Mouse (Mus musculus): Measurements from ENCODE around the gene Mgat4e.

The Mgat4e gene

DNA sequence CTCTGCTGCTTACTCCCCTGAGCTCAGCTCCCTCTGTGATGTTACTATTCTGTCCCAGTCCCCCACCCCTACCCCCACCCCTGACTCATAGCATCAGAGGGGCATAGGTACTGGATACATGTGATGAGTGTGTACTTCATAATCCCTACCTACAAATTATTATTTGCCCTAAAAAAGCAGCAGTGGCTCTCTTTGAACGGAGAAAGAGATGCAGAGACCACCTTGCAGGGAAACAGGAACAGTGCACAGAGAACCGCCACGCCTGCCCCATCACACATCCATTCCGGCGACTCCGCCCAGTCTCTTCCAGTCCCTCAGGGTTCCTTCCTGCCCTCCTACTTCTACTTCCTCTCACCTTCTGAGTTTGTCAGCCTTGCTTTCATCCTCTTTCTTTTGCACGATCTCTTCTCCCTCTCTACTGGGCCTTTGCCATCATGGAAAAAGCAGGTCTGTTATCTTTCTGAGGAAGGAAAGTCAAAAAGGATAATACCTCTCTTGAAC, at the start of gene Mgat4e:
TSS of gene Mgat4e (minus strand) at position 51 of the 501 bp plus-strand sequence.
- DNase-seq (ENCODE audit: low spot score in 2 of 2) = no peak

- DNase-seq (ENCODE audit: low spot score in 2 of 2) = no peak
Measured at GRCm38 (mm10) chr1:134597339-134598054, 48.0 kb upstream of the Mgat4e start.

DNA sequence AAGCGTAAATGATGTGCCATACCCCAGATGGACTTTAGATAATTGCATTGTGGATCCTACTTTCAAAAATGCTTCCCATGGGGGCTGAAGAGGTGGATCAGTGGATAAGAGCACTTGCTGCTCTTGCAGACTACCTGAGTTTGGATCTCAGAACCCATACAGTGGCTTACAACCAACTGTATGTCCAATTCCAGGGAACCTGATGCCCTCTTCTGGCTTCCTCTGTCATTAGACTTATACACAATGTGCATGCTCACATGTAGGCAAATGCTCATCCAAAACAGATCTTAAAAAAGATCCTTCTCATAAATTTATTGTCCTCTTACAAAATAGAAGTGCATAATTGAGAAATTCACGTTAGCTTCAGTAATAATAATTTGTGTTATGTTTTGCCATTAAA, 42.3 kb upstream of the Mgat4e start:
- DNase-seq (ENCODE audit: low spot score in 2 of 2) = no peak

GRCm38 (mm10) chr1:134589676-134590075, 40.2 kb upstream of the Mgat4e start:
- no peak for DNase-seq (ENCODE audit: low spot score in 2 of 2)

DNA sequence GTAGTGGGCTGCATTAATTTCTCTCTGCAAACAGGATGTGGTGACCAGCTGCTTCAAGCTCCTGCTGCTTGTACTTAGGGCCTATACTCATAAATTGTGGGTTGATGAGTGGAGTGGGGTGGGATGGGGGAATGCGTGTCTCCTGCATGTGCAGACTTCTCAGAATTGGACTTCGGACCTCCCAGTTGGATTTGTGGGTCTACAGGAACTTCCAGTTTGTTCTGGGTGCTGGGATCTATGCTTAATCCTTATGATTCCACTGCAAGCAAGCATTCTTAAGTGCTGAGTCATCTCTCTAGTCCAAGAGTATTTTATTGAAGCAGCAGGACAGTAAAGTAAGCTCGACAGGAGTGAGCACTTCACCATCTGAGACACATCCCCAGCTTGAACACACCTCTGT, 34.1 kb upstream of the Mgat4e start:
- no peak for DNase-seq (ENCODE audit: low spot score in 2 of 2)

GRCm38 (mm10) chr1:134580796-134581195, 31.3 kb upstream of the Mgat4e start:
- no peak for DNase-seq (ENCODE audit: low spot score in 2 of 2)

GRCm38 (mm10) chr1:134577384-134578120, 28.1 kb upstream of the Mgat4e start:
- DNase-seq (ENCODE audit: low spot score in 2 of 2) = no peak

GRCm38 (mm10) chr1:134573932-134574315, 24.4 kb upstream of the Mgat4e start:
- DNase-seq (ENCODE audit: low spot score in 2 of 2) = no peak

DNA sequence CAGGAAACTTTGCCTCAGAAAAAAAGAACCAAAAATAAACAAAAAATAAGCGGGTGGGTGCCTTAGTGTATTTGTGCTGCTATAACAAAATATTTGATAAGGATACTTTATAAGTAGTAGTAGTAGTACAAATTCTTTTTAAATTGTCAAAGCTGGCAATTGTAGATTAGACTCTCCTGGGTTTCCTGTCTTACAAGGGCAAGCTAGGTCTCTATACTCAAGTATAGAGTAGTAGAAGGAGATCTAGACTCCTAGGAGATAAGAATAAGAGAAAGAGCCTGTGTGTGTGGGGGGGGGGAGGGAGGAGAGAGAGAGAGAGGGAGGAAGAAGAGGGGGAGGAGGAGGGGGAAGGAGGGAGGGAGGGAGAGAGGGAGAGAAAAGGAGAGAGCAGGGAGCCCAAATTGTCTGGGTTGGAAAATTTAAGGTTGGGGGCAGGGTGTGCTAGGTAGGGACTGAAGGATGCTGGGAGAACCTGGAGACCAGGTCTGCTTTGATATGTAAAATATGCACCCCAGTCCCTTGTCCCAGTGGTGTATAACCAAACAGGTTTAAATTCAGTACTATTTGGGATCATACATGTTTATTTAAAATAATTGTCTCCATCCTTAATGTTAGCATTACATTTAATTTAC, 23.9 kb upstream of the Mgat4e start:
- DNase-seq (ENCODE audit: low spot score in 2 of 2) = no peak

- DNase-seq (ENCODE audit: low spot score in 2 of 2) = no peak
Measured at GRCm38 (mm10) chr1:134570631-134571030, 21.1 kb upstream of the Mgat4e start.

- DNase-seq (ENCODE audit: low spot score in 2 of 2) = no peak
Measured at GRCm38 (mm10) chr1:134570171-134570570, 20.7 kb upstream of the Mgat4e start.

DNA sequence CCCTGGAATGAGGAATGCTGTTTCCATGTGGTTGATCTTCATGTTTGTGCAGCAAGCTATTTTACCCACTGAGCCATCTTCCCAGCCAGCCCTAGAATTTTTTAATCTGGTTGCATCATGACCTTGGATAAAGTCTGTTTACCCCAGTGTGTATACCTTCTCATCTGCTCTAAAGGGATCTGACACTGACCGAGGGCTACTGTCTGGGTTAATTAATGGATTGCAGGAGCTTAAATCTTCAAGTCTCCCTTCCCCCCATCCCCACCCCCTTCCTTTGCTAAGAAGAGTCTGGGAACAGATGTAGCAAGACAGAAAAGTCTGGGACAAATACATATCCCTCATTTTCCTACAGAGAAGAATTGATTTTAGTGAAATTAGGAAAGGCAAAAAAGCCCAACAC, 18.0 kb upstream of the Mgat4e start:
- DNase-seq (ENCODE audit: low spot score in 2 of 2) = no peak

GRCm38 (mm10) chr1:134563726-134564125, 14.2 kb upstream of the Mgat4e start:
- DNase-seq (ENCODE audit: low spot score in 2 of 2) = no peak

DNA sequence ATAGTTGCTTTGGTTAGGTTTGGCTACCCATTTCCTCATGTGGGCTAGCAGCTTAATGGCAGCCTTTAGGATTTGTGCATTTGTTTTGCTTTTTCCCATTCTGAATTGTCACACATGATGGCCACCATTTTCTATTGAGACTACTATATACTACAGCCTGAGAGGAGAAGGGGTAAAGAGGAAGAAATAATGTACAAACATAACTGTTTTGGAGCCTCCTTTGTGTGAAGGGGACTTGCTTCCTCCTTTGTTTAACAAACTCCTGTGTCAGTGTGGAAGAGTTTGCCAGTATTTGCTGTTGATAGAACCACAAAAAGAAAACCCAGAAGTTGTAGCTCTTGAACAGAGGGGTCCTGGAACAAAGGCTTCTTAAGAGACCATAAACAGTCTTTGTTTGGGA, 13.0 kb upstream of the Mgat4e start:
- no peak for DNase-seq (ENCODE audit: low spot score in 2 of 2)

DNA sequence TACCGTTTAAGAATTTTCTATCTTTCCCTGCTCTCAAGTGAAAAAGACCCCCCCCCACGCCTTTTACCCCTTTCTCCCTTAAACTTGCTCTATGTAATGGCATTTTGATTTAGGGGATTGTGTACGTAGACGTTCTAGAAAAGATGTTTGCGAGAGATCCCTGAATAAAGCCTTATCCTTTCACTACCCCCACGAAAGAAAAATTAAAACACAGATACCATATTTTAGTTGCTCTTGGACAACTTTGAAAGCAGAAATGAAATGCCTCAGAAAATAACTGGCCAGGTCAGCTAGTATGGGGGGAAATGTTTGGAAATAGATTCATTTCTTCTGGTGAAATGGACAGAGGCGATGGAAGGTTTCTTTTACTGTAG, 12.3 kb upstream of the Mgat4e start:
- no peak for DNase-seq (ENCODE audit: low spot score in 2 of 2)

DNA sequence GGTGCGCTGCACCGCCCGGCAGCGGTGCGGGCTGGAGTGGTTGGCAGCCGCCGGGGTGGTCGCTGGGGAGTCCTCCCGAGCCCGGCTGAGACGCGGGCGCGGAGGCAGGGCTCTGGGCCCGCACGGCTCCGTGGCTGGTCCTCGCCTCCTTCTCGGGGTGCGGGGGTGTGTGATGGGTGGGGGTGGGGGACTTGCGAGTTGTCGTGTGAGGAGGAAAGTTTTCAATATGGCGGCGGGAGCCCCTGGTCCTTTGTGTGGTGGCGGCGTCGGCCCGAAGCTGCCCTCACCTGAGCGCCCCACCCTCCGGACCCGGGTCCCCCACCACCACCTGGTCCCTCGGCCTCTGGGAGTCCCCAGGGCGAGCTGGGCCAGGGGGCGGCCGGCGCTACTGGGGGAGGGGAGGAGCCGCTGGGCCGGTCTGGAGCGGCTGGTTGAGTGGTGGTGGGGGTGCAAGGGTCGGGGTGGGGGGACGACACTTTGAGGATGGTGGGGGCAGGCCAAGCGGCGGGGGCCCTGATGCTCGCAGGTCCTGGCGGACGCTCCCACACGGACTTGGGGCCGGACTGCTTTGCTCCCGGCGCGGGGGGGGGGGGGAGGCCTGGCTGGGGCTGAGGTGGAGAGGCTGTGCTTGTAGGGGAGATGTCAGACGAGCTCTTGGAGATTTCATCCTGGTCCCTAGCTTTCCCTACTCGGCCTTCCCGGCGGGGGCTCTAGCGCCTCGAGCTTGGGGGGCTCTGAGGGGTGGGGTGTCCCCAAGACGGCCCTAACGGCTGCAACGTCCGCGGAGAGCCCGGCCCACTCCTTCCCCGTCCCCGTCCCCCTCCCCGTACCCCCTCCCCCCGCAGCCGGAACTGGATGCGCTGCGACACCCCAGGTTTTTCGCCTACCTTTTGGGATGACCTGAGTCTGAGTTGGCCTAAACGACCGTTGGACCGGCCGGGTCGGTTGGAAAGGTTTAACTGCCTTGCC, 11.6 kb upstream of the Mgat4e start:
- peak; percentile 29 to 32 for DNase-seq (ENCODE audit: low spot score in 2 of 2)

GRCm38 (mm10) chr1:134560396-134560795, 10.9 kb upstream of the Mgat4e start:
- DNase-seq (ENCODE audit: low spot score in 2 of 2) = peak in 1 of 2 experiments; percentile 42

GRCm38 (mm10) chr1:134559976-134560375, 10.5 kb upstream of the Mgat4e start, which contains the start of gene Kdm5b:
TSS of gene Kdm5b (plus strand) at chr1:134560171.
- DNase-seq (ENCODE audit: low spot score in 2 of 2) = peak; percentile 87 to 88

- no peak for DNase-seq (ENCODE audit: low spot score in 2 of 2)
Measured at GRCm38 (mm10) chr1:134559226-134559625, 9.7 kb upstream of the Mgat4e start.

DNA sequence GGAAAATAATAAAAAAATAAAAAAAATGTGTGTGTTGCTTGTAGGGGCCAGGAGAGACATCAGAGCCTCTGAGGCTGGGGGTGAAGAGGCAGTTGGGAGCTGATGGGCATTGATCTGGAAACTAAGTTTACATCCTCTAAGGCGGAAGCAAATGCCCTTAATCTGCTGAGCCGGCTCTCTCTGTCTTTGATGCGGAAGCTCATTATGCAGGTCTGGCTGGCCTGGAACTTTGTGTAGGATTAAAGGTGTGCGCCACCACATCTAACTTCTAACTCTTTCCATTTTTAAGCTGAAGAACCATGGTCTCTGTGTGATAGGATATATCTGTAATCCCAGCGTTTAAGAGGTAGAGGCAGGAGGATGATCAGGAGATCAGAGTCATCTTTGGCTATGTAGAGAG, 9.0 kb upstream of the Mgat4e start:
- DNase-seq (ENCODE audit: low spot score in 2 of 2) = no peak

DNA sequence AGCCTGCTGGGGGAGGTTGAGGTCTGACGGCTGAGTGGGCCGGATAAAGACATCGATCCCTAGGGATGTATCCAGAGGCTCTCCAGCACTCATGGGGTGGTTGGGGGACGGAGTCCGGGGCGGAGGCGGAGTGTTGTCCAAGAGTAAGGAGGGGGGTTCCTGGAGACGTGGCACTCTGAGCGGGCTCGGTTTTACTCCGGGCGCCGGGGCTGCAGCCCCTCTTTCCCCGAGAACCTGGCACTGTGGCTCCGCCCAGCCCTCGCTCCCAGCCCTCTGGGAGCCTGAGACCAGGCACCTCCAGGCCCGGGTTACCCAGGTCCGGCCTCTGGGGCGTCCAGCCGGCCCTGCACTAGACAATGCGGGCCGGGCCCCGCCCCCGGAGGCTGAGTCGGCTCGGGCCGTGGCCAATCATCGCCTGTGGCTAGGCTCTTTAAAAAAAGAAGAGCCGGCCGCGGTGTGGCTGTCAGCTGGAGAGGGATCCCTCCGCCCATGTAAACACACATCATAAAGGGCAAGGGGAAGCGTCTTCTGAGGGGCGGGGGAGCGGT, 7.3 kb upstream of the Mgat4e start:
- peak; percentile 94 to 96 for DNase-seq (ENCODE audit: low spot score in 2 of 2)
